Mouse (Mus musculus) right cerebral cortex, postnatal 14 days (tissue): ENCODE measurements at regions not wholly inside any gene's neighbourhood (a gene's known extent, or its start where the extent isn't known, plus 50 kb on each side); places are given as distances from the start of the nearest gene placed in this dataset.

ENCODE experiments used
- DNase-seq: peaks from one replicate; pipeline ENCODE4 v3.0.0; 2022

DNA sequence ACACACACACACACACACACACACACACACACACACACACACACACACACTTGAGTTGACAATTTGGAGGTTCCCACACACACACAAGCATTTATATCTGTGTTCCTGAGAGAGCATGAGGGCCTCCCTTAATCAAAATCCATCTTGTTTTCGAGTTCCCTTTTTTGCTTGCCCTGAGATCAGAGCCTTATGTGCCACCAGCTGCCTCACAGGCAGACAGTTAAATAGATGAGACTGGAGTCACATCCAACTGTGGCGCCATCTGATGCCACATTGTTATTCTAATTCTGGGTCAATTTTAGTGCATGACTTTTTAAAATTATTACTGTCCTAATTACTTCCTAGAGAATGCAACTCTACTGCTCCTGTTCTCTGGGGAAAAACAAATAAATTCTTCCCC, 91.2 kb upstream of the Syndig1 start:
- no peak for DNase-seq

DNA sequence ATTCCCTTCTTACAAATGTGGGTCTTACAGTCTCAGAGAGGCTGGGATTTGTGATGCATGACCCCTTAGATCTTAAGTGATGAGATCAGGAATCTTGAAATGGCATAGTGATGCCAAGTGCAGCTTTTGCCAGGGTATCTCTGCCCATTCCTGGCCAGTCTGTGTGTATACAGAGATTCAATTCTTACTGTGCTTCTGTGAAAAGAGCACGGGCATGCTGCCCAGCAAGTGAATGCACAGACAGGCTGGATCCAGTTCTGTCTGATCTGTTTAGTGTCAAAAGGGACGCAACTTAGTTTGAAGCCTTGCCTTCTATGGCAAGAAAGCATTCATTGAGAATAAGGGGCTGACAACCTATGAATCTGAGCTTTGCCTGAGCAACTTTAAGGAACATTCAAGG, 89.1 kb upstream of the Syndig1 start:
- peak; percentile 16 for DNase-seq

DNA sequence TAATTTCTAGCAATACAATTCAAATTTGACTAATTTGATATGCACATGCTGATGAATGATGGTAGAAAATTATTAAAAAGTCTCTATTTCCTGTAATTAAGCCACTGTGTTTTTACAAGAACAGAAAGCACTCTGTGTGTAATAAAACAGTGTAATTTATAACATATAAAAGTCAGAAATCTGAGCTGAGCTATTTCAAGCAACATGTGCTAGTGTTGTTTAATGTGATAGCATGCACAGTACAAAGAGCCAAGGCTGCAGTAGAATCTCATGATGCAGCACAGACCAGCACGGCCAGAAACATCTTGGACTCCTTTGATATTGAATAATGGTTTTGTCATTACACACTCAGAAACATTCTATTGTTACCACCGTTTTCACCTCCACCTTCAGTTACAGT, 86.3 kb upstream of the Syndig1 start:
- no peak for DNase-seq

DNA sequence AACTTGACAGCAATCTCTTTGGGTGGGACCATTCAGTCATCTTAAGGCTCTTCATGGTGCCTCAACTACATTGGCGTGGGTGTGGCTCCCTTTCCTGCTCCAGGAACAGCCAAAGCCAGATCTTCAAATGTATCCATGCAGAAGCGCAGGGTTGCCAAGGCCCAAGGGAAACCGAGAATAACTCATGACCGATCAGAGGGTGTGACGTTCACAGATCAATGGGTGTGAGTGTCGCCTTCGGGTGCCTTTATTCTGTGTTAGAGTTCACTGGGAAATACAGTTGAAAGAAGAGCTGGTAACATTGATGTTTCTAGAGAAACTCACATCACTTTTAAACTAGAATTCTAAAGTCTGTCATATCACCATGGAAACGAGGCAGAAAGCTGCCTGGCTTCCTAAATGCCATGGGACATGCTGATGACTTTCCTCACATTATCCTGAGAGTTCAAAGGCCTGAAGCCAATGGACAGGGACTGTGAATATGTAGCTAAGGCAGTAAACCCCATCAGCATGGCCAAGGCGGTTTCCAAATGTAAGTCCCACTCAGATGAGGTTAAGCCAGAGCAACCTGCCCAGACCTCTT, 80.7 kb upstream of the Syndig1 start:
- no peak for DNase-seq

DNA sequence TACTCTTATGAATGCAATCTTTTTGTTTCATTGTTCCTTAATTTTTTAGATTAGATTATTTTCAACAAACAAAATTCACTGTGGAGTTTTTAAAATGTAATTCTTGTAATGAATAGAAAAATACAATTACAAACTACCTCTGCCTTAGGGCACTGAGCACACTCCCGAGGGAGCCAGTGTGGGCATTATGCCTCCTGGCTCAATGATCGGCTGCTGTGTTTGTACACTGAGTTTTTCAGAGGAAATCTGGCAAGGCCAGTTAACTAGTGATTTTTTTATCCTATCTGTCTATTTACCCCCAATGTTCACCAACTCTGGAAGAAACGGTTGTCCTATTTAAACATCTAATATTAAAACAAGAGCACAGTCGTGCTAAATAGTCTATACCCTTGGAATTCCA, 69.9 kb upstream of the Syndig1 start:
- DNase-seq: no peak

DNA sequence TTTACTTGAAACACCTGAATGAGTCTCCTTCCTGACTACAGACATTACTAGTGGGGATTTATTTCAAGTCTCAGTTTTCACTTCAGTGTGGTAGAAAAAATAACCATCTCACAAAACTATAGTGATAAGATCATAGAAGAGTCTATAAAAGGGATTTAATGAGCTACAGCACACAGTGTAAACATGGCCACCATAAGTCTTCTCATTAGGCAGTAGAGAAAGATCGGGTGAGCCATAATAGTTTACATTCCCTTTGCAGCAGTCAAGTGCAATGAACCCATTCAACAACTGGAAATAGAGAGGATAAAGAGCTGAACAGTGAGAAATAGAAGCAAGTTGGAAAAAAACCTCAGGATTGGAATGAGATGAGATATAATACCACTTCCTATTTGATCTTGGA, 65.1 kb upstream of the Syndig1 start:
- DNase-seq: no peak

DNA sequence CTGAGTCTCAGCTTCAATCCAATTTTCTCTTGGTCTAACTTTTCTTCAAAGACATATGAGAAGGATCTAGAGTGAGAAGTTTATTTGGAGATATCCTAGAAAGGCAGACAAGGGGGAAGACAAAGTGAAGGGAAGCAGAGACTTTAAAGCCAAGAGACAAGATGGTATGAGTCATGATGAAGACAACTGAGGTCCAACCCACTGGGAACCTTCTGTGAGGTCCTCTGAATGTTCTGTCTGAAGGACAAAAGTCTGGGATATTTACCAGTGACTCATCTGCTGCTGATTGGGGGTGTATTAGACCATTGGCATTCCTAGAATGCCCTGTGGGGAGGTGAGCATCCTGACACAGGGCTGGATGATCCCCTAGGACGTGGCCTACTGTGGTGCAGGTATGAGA, 61.0 kb upstream of the Syndig1 start:
- DNase-seq: no peak

DNA sequence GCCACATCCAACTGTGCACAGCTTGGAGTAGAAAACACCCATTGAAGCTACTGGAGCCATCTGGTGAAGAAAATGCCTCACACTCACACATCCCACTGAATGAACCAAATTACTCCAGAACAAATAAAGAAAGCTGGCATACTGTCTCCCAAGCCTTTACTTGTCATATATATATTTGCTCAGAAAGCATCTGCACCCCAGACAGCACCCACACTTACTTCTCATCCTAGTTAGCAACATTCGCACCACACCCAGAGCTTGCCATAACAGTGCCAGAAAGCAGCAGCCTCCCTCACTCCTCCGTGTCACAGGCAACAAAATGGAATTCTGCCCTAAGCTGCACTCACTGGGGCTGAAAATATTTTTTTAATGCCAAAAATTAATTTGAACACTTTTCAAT, 60.5 kb upstream of the Syndig1 start:
- peak; percentile 32 for DNase-seq

DNA sequence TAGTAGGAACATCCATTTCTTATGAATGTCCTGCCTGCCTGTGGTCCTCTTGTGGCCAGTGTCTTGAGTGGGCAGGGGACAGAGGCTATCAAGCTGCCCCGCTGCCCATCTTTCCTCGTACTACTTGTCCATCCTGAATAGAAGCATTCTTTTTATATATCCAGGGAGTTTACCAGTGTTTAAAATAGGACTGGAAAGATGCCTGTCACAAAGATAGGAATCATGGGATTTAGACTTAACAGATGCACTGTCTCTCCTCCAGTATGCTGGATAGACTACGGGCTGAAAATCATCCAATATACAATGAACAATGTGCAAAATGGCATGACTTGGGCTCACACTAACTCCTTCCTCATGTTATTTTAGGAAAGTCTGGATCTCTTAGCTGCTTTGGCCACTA, 51.7 kb upstream of the Syndig1 start:
- no peak for DNase-seq
